Mouse (Mus musculus) brain, adult 2 months (tissue): ENCODE results near the gene Ahcy.
"Not testable (repeated sequence)": the region's sequence is repeated elsewhere in the genome, so short reads cannot be mapped to it uniquely, and the experiment has no call there.

Source experiments
- DNase-seq: peaks from one replicate; pipeline ENCODE4 v3.0.0; 2011; ENCODE audit warnings: low read depth, low spot score

Gene Ahcy

GRCm38 (mm10) chr2:155019673-155020072 is 54.6 kb downstream of the Ahcy start:
- peak; percentile 92 for DNase-seq

GRCm38 (mm10) chr2:155018762-155019641 is 55.3 kb downstream of the Ahcy start:
- DNase-seq = peak; percentile 79

- not testable (repeated sequence) for DNase-seq
Measured at GRCm38 (mm10) chr2:155018251-155018755, 56.0 kb downstream of the Ahcy start, which contains the start of gene Gm14226. Gene Gm14226, plus strand, starts transcription at chr2:155018266.

- not testable (repeated sequence) for DNase-seq
Measured at GRCm38 (mm10) chr2:155016751-155017150, 57.5 kb downstream of the Ahcy start.

GRCm38 (mm10) chr2:155012991-155013390 is 61.3 kb downstream of the Ahcy start:
- DNase-seq = no peak

- no peak for DNase-seq
Measured at GRCm38 (mm10) chr2:155011086-155011656, 63.1 kb downstream of the Ahcy start.
